Mouse (Mus musculus) hematopoietic multipotent progenitor cell, adult 10-12 weeks (in vitro differentiated cells): Measurements from ENCODE around the gene Hipk2. TPM values are rescaled to one million over a fixed set of nuclear protein-coding genes. Genes with fewer than 3 reads are reported as not detected.

Experiments used
- polyA plus RNA-seq: library from polyadenylated mRNA; stranded (reverse); fragments of >175 nt; gene quantifications from 2 replicates; pipeline ENCODE4 v1.2.3, GENCODE M21; 2012; ENCODE audit warnings: low replicate concordance

The Hipk2 gene
- polyA plus RNA-seq: 29.4 and 48.3 TPM in 2 replicates

GRCm38 (mm10) chr6:38876071-38876911 is at the start of gene Hipk2:
Hipk2 (minus strand) TSS chr6:38876165.

GRCm38 (mm10) chr6:38875258-38876070 is 501 bp downstream of the Hipk2 start, which contains the start of gene Tbxas1:
Tbxas1 (plus strand) TSS chr6:38875404.

GRCm38 (mm10) chr6:38662714-38663615 is 213.0 kb downstream of the Hipk2 start, which contains the start of gene Clec2l:
Clec2l (plus strand) TSS chr6:38663069.

Other genes starting within 250 kb of the Hipk2 start
- gene Klrg2, start 238.9 kb downstream of the Hipk2 start, polyA plus RNA-seq: 0.58 and 0.96 TPM in 2 replicates
- gene Clec2l, start 213.1 kb downstream of the Hipk2 start, polyA plus RNA-seq: 0.55 and 0.70 TPM in 2 replicates
- 5.9 and 7.2 TPM in 2 replicates for gene Tbxas1, start 761 bp downstream of the Hipk2 start, polyA plus RNA-seq
- gene Parp12, start 242.2 kb upstream of the Hipk2 start, polyA plus RNA-seq: 2.1 and 3.3 TPM in 2 replicates